Mouse (Mus musculus) kidney, adult 10 weeks (tissue): ENCODE measurements around the gene Tmem245. TPM values are rescaled to one million over a fixed set of nuclear protein-coding genes. Genes with fewer than 3 reads are reported as not detected.

Source experiments
- polyA plus RNA-seq: library from polyadenylated mRNA; stranded (reverse); fragments of 350-450 nt; fragmentation: Illumina TruSeq; extraction: RNeasy Lipid Tissue Mini Kit (QIAGEN cat#74804); gene quantifications from one replicate; pipeline ENCODE4 v1.2.3, GENCODE M21; 2014; ENCODE audit warnings: low read depth, low replicate concordance

Gene Tmem245
- 40.7 TPM for polyA plus RNA-seq

DNA sequence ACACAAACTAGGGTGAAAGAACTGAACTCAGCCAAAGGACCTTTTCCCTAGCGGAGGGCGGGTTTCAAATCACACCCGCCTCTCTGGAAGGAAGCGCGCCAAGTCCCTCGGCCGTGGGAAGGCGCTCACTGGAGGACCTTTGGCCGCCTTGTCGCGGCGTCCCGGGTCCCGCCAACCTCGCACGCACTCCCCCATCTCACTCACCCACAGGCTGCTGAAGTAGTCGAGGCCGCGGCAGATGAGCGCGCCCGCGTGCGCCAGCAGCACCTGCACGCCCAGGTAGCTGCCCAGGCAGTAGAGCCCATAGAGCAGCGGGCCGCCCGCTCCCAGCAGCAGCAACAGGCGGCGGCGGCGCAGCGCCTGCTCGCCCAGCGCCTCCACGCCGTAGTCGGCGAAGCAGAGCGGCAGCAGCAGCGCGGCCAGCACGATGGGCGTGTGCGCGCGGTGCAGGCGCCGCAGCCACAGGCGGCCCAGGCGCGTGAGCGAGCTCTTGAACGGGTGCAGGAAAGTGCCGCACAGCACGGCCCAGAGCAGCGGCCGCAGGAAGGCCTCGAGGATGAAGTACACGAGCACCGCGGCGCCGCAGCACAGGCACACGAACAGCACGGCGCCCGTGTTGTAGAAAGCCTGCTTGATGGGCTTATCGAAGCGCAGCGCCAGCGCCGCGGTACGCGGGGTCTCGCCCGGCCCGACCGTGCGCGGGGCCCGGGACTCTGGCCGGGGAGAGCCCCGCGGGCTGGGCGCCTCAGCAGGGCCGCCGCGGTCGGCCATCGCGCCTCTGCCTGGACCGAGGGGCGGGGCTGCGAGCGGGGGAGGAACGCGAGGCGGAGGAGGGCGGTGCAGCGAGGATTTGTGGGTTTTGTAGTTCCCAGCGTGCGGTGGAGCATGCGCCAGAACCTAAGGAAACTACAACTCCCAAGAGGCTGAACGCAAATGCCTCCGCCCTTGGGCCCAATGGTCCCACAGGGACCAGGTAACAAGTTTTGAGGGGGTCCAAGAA lies at the start of gene Tmem245:
Gene Tmem245 (minus strand): TSS at position 797 of the 1,000 bp plus-strand sequence.

GRCm38 (mm10) chr4:56990215-56990584 lies 43.0 kb upstream of the Tmem245 start, which contains the start of gene Frrs1l:
Gene Frrs1l, minus strand, starts transcription at chr4:56990391.

GRCm38 (mm10) chr4:56865003-56865511 lies 82.2 kb downstream of the Tmem245 start, which contains the start of gene Ctnnal1:
Gene Ctnnal1, minus strand, starts transcription at chr4:56865188.

Other genes starting within 250 kb of the Tmem245 start
- gene Gm26657, start 207.4 kb downstream of the Tmem245 start, polyA plus RNA-seq = not detected
- not detected for gene Actl7b, start 206.0 kb downstream of the Tmem245 start, polyA plus RNA-seq
- gene Actl7a, start 204.0 kb downstream of the Tmem245 start, polyA plus RNA-seq = not detected
- 21.2 TPM for gene Elp1, start 145.1 kb downstream of the Tmem245 start, polyA plus RNA-seq
- 15.5 TPM for gene Fam206a, start 145.1 kb downstream of the Tmem245 start, polyA plus RNA-seq
- gene Ctnnal1, start 82.2 kb downstream of the Tmem245 start, polyA plus RNA-seq = 39.8 TPM
- not detected for gene Frrs1l, start 43.0 kb upstream of the Tmem245 start, polyA plus RNA-seq
- 43.9 TPM for gene Epb41l4b, start 196.0 kb upstream of the Tmem245 start, polyA plus RNA-seq